Mouse (Mus musculus) spleen, postnatal 10 days (tissue): ENCODE data around the gene Plekhm2.
A peak's percentile ranks its signal among the peaks of the same experiment; 100 is the strongest.

Source experiments
- DNase-seq, 2 experiments: peaks; one replicate each; pipeline ENCODE4 v3.0.0; 2021 to 2022; ENCODE audit warnings: low spot score in 2 of 2

The Plekhm2 gene

GRCm38 (mm10) chr4:141605861-141606260 lies 58.8 kb downstream of the Plekhm2 start, which contains the start of gene Fblim1:
TSS of gene Fblim1 (minus strand) at chr4:141606096.
- DNase-seq: no peak

- DNase-seq: no peak
Observed at GRCm38 (mm10) chr4:141605421-141605820, 59.3 kb downstream of the Plekhm2 start.

DNA sequence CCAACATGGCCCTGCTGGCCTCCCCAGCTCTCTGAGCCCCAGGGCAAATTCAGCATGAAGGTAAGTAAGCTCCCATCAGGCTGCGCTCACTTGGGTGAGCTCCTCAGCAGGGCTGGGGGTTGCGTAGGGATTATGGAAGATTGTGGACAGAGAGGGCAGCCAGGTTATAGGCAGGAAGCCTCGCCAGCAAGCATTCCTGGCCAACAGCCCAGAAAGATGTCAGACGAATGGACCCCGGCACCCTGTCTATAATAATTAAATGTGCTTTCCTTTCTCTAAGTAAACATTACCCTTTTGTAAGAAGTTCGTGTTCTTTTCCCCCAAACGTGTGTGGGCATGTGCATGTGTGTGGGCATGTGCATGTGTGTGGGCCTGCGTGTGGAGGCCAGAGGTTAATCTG lies 60.2 kb downstream of the Plekhm2 start:
- no peak for DNase-seq

DNA sequence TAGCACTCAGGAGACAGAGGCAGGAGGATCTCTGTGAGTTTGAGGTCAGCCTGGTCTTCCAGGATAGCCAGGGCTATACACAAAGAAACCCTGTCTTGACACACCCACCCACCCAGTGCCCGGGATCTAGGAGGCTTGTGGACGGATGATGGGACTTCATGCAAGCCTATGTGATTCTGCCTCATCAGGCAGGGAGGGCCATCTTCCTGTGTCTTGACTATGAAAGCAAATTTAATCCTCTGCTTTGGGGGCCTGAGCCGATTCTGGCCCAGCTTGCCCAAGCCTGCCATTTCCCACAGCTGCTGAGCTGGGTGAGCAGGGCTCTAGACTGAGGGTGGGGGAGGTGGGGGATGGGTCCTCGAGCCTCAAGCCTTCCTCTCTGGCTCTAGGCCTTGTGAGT lies 60.8 kb downstream of the Plekhm2 start:
- DNase-seq: no peak

DNA sequence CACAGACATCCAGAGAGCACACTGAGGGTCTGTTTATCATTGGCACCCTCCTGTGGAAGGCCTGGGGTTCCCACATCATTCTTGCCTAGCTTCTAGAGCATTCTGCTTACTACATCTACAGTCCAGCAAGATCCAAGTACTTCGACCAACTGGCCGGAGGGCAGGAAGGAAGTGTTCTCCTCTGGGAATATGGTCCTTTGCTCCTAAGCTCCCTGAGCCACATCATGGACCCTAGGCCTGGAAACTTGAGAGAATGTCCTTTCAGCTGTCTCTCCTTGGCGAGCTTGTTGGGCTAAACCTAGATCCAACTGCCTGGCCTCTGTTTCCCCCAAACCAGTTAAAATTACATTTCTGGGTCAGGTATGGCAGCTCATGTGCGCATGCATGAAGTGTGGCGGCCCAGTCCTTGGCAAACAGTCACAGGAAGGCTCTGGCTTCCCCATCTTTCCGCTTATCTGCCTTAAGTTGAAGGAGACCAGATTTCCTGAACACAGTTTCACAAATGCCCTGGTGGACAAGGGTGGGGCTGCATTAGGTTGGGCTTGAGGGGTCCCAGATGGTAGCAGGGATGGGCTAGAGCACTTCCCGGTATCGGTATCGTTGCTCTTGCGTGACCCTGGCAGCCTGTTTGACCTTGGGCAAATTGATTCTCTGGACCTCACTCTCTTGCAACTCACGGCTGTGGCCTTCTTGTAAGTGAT lies 62.0 kb downstream of the Plekhm2 start:
- no peak for DNase-seq

DNA sequence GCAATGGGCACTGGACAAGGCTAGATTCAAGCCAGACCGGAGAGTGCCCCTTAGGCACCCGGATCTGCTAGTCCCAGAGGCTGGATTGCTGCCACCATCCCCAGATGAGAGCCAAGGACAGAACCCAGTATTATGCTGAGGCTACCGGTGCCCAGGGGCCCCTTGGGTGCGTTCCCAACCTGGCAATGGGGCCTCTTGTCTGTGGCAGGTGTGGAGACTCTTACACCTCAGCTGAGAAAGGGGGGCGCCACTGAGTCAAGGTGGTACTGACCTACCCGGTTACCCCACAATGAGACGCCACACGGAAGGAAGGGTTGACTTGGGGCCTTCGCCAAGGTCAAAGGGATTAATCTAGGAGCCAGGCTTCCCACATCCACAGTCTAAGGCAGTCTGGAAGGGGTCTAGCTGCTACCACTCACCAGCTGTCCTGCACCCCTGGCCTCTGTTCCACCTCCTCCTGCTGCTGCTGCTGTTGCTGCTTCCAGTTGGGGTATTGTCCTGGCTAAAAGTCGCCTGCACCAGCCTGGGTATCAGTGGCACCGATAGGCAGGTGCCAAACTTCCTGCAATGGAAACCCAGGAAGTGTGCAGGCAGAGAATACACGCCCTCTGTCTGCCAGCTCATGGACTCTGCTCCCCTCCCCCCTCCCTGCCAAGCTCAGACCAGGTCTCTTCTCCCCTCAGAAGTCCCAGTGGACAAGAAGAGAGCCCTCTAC lies 63.4 kb downstream of the Plekhm2 start:
- no peak for DNase-seq

- no peak for DNase-seq
Observed at GRCm38 (mm10) chr4:141600364-141600763, 64.3 kb downstream of the Plekhm2 start.

DNA sequence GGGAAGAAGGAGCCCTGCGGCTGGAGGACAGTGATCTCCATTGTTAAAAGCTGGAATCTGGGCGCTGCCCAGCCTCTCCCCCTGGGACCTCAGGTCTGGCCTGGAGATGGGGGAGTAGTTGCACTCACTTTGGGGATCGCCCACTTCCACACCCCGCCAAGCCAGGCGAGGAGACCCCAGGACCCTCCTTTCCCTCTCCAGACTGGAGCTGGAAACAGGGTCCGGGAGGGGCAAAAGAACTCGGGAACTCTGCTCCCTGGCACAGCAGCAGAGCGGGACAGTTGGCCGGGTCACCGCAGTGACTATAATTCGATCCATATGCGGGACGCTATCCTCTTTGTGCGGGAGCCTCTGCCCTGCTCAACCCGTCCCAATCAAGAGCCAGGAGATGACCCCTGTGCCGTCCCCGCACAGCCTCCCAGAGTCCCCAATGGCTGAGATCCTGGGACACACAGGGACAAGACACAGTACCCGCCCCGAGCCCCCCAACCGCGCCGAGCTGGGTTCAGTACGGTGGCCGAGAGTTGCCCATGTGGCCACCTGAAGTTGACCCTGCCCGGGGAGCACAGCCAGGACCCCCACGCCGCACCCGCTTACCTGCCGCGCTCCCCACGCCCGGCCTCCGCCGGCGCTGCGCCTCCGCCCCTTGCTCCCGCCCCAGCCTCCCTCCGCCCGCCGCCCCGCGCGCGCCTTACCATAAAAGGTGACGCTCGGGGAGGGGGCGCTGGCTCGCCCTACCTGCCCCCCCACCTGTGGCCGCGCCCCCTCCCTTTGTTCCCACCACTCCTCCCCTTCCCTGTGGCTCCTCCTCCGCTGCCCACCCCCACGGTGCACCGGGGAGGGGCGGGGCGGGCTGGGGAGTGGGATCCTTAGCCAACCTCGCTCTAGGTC lies 65.2 kb downstream of the Plekhm2 start:
- no peak for DNase-seq

- no peak for DNase-seq
Observed at GRCm38 (mm10) chr4:141598894-141599250, 65.8 kb downstream of the Plekhm2 start.

GRCm38 (mm10) chr4:141598199-141598893 lies 66.4 kb downstream of the Plekhm2 start:
- DNase-seq: no peak

DNA sequence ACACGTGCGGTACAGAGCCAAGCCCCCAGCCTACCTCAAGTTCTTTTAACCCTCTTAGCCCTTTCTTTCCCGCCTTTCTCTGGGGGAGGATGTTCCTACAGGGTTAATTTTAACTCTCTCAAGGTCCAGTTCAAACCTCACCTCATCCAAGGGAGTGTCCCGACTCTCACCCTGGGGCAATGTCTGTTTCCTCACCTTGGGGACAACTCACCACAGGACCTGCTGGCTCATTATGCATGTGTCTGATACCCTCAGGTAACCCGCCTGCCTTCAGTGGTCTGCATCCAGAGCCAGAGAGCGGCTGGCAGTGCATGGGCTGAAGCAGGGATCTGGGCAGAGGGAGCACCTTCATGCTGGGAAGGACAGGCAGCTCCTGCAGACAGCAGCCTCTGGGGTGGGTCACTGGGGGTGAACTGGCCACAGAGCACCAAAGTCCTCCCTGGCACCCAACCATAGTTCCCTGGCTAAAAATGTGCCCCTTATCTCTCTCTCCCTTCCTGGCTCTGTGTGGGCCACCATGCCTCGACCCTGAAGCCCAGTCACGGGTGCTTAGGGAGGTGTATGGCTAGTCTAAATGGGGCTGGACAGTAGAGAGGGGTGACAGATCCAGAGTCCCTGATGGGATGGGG lies 67.9 kb downstream of the Plekhm2 start:
- DNase-seq: no peak

DNA sequence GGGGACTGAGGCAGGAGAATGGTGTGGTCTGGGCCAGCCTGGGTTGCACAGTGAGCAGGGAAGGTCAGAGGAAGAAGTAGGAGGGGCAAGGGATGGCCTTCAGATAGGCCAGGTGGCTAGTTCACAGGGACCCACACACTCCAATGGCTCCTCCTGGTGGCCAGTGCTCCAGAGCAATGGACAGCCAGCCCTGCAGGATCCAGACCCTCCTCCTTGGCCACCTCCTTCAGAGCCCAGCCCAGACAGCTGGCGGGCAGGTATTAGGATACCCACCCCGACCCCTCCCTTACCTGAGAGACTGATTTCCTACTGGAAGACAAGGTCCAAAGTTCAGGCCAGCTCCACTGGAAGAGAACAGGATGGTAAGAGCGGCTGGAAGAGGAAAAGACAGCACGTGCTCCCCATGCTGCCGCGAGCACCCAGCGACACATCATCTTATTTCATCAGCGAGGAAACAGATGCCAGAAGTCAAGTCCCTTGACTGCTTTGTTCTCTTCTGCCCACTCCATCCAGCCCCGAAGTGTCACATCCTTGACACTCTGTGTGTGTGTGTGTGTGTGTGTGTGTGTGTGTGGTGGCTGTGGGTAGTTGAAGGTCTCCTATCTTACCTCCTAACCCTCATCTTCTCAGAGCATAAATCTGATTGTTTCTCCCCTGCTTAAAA lies 69.0 kb downstream of the Plekhm2 start:
- DNase-seq: no peak

GRCm38 (mm10) chr4:141595138-141595537 lies 69.6 kb downstream of the Plekhm2 start:
- no peak for DNase-seq

DNA sequence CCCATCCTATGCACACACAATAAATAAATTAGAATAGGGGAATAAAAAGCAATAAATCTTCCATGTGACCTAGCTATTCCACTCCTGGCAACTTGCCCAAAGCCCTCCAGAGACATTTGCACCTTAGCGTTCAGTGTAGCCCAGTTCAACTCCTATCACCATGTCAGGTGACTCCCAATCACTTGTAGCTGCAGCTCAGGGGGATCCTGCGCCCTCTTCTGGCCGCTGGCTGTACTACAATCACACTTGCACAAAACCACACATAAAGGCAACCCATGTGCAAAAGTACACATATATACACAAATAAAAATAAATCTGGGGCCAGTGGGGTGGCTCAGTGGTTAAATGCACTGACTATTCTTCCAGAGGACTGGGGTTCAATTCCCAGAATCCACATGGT lies 73.2 kb downstream of the Plekhm2 start:
- DNase-seq: peak; percentile 33 to 72

DNA sequence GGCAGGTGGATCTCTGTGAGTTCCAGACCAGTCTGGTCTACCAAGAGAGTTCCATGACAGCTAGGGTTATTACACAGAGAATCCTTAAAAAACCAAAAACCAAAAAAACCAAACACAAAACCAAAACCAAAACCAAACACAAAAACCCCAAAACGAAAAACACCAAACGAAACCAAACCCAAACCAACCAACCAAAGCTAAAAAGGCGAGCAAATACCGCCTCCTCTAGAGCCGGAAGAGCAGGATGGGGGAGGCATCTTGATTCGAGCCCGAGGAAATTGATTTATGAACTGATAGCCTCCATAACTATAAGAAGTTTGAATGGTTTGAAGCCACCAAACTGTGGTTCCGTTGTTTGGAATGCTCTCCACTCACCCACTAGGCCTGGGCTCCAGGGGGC lies 80.8 kb downstream of the Plekhm2 start:
- DNase-seq: no peak

GRCm38 (mm10) chr4:141581051-141581450 lies 83.6 kb downstream of the Plekhm2 start:
- no peak for DNase-seq

DNA sequence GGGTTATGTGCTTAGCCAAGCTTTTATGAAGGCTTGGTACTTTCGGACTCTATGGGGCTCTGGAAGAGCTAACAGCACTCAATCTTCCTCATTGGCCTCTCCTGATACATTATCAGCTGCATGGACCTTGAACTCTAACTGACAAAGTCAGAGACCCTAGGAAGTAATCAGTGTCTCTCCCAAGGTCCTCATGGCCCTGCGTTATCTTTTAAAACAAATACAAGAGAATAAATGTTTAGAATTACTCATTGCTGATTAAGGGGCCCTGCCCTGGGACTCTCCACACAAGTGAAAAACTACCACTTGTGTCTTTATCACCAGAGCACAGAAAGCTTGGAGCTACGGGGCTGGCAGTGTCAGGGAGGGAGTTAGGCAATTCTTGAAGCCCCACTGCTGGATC lies 85.9 kb downstream of the Plekhm2 start:
- DNase-seq: no peak

- no peak for DNase-seq
Observed at GRCm38 (mm10) chr4:141576877-141577276, 87.8 kb downstream of the Plekhm2 start.

DNA sequence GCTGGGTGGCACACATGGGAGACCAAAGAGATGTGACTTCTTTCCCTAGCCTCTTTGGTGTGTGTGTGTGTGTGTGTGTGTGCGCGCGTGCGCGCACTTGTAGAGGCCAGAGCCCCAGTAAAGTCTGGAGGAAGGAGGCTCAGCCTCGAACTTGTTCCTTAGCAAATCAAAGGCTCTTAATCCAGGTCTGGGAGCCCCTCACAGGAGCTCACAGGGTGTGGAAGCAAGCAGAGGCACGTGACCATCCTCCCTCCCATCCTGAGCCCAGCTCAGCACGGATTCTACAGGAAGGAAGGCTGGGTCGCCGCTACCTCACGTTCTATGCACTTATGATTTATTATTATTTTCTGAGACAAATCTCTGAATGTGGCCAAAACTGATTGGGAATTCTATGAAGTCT lies 88.3 kb downstream of the Plekhm2 start:
- DNase-seq: no peak
